Comparison of ENCODE assay signal across 1 mouse cellular context in the genomic region with DNA sequence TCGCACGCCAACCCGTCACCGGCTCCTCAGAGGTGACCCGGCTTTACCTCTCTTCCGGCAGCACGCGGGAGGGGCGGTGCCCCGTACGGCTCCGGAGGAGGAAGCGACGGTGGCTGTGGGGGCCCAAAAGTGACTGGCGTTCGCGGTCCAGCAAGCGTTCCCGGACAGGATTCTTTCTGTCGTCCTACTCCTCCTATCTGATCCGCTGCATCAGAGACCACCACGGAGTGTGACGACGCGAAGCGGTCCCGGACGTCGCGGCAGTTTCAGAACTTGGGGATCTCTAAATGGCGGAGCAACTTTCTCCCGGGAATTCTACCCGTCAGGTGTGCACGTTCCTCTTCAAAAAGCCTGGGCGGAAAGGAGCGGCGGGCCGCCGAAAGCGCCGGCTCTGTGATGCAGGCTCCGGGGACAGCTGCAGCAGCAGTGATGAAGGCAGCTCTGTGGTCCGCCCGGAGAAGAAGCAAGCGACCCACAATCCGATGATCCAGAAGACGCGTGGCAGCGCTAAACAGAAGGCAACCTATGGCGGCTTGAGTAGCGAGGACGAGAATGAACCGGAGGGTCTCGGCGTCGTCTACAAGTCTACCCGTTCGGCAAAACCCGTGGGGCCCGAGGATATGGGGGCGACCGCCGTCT.
TF ChIP-seq lines count a peak whose summit lies in the region.

Gene Ndufa1 (minus strand): TSS at position 59 of the 639 bp plus-strand sequence.
Gene Rnf113a1 (plus strand): TSS at position 141 of the 639 bp plus-strand sequence.

TF ChIP-seq in CH12.LX, 34 proteins besides CTCF, POLR2A, EP300 and RAD21 (continued from another document):
- TF ChIP-seq SIN3A (IDR thresholded peaks at IDR 0.05; ENCODE audit: low read length) (peak; percentile 94), ZNF384 (IDR thresholded peaks at IDR 0.05; ENCODE audit: low read depth, low read length) (no peak), POLR2AphosphoS2 (IDR thresholded peaks at IDR 0.05; ENCODE audit: low read depth, low read length) (no peak), NELFE (IDR thresholded peaks at IDR 0.05; ENCODE audit: low read depth, low read length) (no peak), ZKSCAN1 (IDR thresholded peaks at IDR 0.05; ENCODE audit: borderline replicate concordance, low read depth, low read length) (no peak), CHD2 (IDR thresholded peaks at IDR 0.05; ENCODE audit: low read length) (no peak), MAZ (IDR thresholded peaks at IDR 0.05; ENCODE audit: low read depth, low read length) (no peak), ETS1 (conservative IDR thresholded peaks at IDR 0.05; ENCODE audit: low read depth, low read length) (no peak), E2F4 (IDR thresholded peaks at IDR 0.05; ENCODE audit: insufficient replicate concordance, low read depth, low read length) (no peak), MEF2A (IDR thresholded peaks at IDR 0.05; ENCODE audit: borderline replicate concordance, low read depth, low read length) (no peak), MAFK (IDR thresholded peaks at IDR 0.05; ENCODE audit: insufficient replicate concordance, low read length) (no peak), ZC3H11A (IDR thresholded peaks at IDR 0.05; ENCODE audit: low read depth, low read length) (no peak), RCOR1 (conservative IDR thresholded peaks at IDR 0.05; ENCODE audit: low read depth, low read length) (no peak), TCF12 (IDR thresholded peaks at IDR 0.05; ENCODE audit: low read depth, low read length) (peak; percentile 34; the same call in 1 of the 2 replicates), JUND (conservative IDR thresholded peaks at IDR 0.05; ENCODE audit: low read depth, low read length) (no peak), MXI1 (IDR thresholded peaks at IDR 0.05; ENCODE audit: low read depth, low read length) (peak; percentile 84; the same call in 1 of the 2 replicates), UBTF (IDR thresholded peaks at IDR 0.05; ENCODE audit: low read depth, low read length) (0 out of 2 replicates have a peak, but pooled peaks have one; percentile 23), HCFC1 (IDR thresholded peaks at IDR 0.05; ENCODE audit: low read depth, low read length) (peak; percentile 83), IRF4 (IDR thresholded peaks at IDR 0.05; ENCODE audit: low read depth, low read length) (no peak), BHLHE40 (IDR thresholded peaks at IDR 0.05; ENCODE audit: low read depth, low read length) (peak; percentile 19; the same call in 1 of the 2 replicates), JUN (IDR thresholded peaks at IDR 0.05; ENCODE audit: insufficient read depth, low read depth, low read length) (no peak), SMC3 (IDR thresholded peaks at IDR 0.05; ENCODE audit: low read depth, low read length) (no peak), MYC (IDR thresholded peaks at IDR 0.05; ENCODE audit: low read depth, low read length) (no peak), MAX (IDR thresholded peaks at IDR 0.05; ENCODE audit: low read length) (no peak), ELF1 (IDR thresholded peaks at IDR 0.05; ENCODE audit: low read depth, low read length) (peak; percentile 89), ZMIZ1 (IDR thresholded peaks at IDR 0.05; ENCODE audit: low read depth, low read length) (no peak), PAX5 (IDR thresholded peaks at IDR 0.05; ENCODE audit: low read length) (no peak), GABPA (IDR thresholded peaks at IDR 0.05; ENCODE audit: insufficient replicate concordance, low read depth, low read length) (no peak), USF1 (IDR thresholded peaks at IDR 0.05; ENCODE audit: low read depth, low read length) (no peak)
